Mouse (Mus musculus): Measurements from ENCODE around the gene D930048N14Rik. TPM values are rescaled to one million over a fixed set of nuclear protein-coding genes. Genes with fewer than 3 reads are reported as not detected.
"Not testable (repeated sequence)": the region's sequence is repeated elsewhere in the genome, so short reads cannot be mapped to it uniquely, and the experiment has no call there.

The D930048N14Rik gene
- 3.4 and 3.8 TPM in 2 replicates for polyA plus RNA-seq (2015; fragmentation: Nextera tagmentation; extraction: Ambion mirVana)

GRCm38 (mm10) chr11:51650691-51651515, at the start of gene D930048N14Rik, which contains the start of gene N4bp3:
Gene D930048N14Rik (plus strand): TSS chr11:51650954.
Gene N4bp3 (minus strand): TSS chr11:51650842.
- H3K4me1 ChIP-seq, result peaks cover 50% of the 10 kb centered on the region
- under 1% methylated on average over 70 of the region's 70 CpGs for WGBS

GRCm38 (mm10) chr11:51602253-51602652, 48.5 kb upstream of the D930048N14Rik start:
- no peak for ATAC-seq (replicated peaks; ENCODE audit: low FRiP score)
- H3K27ac ChIP-seq, result peak overlapping the region; percentile 39; the same call in 1 of the 2 replicates
- H3K4me2 ChIP-seq, result no peak overlapping the region
- no peaks in the 10 kb centered on the region for H3K9me3 ChIP-seq (replicated peaks)
- H3K9ac ChIP-seq, result no peak overlapping the region
- H3K4me3 ChIP-seq (replicated peaks), result no peak overlapping the region
- peaks cover 84% of the 10 kb centered on the region for H3K36me3 ChIP-seq
- no peaks in the 10 kb centered on the region for H3K27me3 ChIP-seq
- peaks cover 42% of the 10 kb centered on the region for H3K4me1 ChIP-seq
- WGBS, result 83% methylated on average over 3 of the region's 3 CpGs

More at GRCm38 (mm10) chr11:51650691-51651515, at the start of gene D930048N14Rik, which contains the start of gene N4bp3:
- ATAC-seq (replicated peaks; ENCODE audit: low FRiP score), result peak; percentile 73
- no peaks in the 10 kb centered on the region for H3K9me3 ChIP-seq (replicated peaks)
- peak within 1 kb of the TSS; percentile 61 for H3K4me3 ChIP-seq (replicated peaks)
- peak within 1 kb of the TSS; percentile 68 for H3K9ac ChIP-seq
- peak within 1 kb of the TSS; percentile 97 for H3K4me2 ChIP-seq
- no peaks in the 10 kb centered on the region for H3K27me3 ChIP-seq
- peaks cover 5% of the 10 kb centered on the region; the same call in 1 of the 2 replicates for H3K36me3 ChIP-seq
- H3K27ac ChIP-seq, result peak within 1 kb of the TSS; percentile 83

GRCm38 (mm10) chr11:51605602-51606446, 44.9 kb upstream of the D930048N14Rik start:
- under 1% methylated on average over 73 of the region's 81 CpGs for WGBS
- ATAC-seq (replicated peaks; ENCODE audit: low FRiP score), result peak; percentile 81
- Histone ChIP-seq H3K4me2 (peak overlapping the region; percentile 76), H3K27ac (peak overlapping the region; percentile 96), H3K9me3 (replicated peaks) (no peaks in the 10 kb centered on the region), H3K4me1 (peaks cover 46% of the 10 kb centered on the region), H3K36me3 (peaks cover 49% of the 10 kb centered on the region), H3K9ac (peak overlapping the region; percentile 99), H3K4me3 (replicated peaks) (peak overlapping the region; percentile 95), H3K27me3 (no peaks in the 10 kb centered on the region)

- Histone ChIP-seq H3K27me3 (no peaks in the 10 kb centered on the region), H3K27ac (peak within 1 kb of the TSS; percentile 96), H3K4me3 (replicated peaks) (peak within 1 kb of the TSS; percentile 95), H3K9me3 (replicated peaks) (no peaks in the 10 kb centered on the region), H3K9ac (peak within 1 kb of the TSS; percentile 99), H3K36me3 (peaks cover 41% of the 10 kb centered on the region), H3K4me2 (peak within 1 kb of the TSS; percentile 76), H3K4me1 (peaks cover 43% of the 10 kb centered on the region)
- under 1% methylated on average over 91 of the region's 91 CpGs for WGBS
- peak; percentile 95 for ATAC-seq (replicated peaks; ENCODE audit: low FRiP score)
These were observed 44.2 kb upstream of the D930048N14Rik start, which contains the start of gene Hnrnpab for GRCm38 (mm10) chr11:51606447-51607095. Gene Hnrnpab (minus strand): TSS chr11:51606847.

- 5% methylated on average over 15 of the region's 15 CpGs for WGBS
These were observed 43.5 kb upstream of the D930048N14Rik start for GRCm38 (mm10) chr11:51607096-51607738.

GRCm38 (mm10) chr11:51609266-51609909, 41.4 kb upstream of the D930048N14Rik start:
- no peaks in the 10 kb centered on the region for H3K9me3 ChIP-seq (replicated peaks)
- no peaks in the 10 kb centered on the region for H3K27me3 ChIP-seq
- peaks cover 13% of the 10 kb centered on the region for H3K36me3 ChIP-seq
- no peak overlapping the region for H3K4me2 ChIP-seq
- no peak overlapping the region for H3K27ac ChIP-seq
- ATAC-seq (replicated peaks; ENCODE audit: low FRiP score), result no peak
- no peak overlapping the region for H3K9ac ChIP-seq
- H3K4me1 ChIP-seq, result peaks cover 16% of the 10 kb centered on the region
- WGBS, result 74% methylated on average over 3 of the region's 3 CpGs
- no peak overlapping the region for H3K4me3 ChIP-seq (replicated peaks)

More at GRCm38 (mm10) chr11:51607096-51607738, 43.5 kb upstream of the D930048N14Rik start:
- Histone ChIP-seq H3K9me3 (replicated peaks) (no peaks in the 10 kb centered on the region), H3K27ac (peak overlapping the region; percentile 95), H3K36me3 (peaks cover 35% of the 10 kb centered on the region), H3K4me3 (replicated peaks) (peak overlapping the region; percentile 95), H3K9ac (peak overlapping the region; percentile 99), H3K4me2 (peak overlapping the region; percentile 69), H3K27me3 (no peaks in the 10 kb centered on the region), H3K4me1 (peaks cover 37% of the 10 kb centered on the region)
- peak; percentile 59 for ATAC-seq (replicated peaks; ENCODE audit: low FRiP score)

GRCm38 (mm10) chr11:51609940-51610339, 40.8 kb upstream of the D930048N14Rik start:
- not testable (repeated sequence) for H3K4me2 ChIP-seq; H3K27ac ChIP-seq; H3K9me3 ChIP-seq (replicated peaks); H3K4me3 ChIP-seq (replicated peaks); H3K36me3 ChIP-seq; H3K9ac ChIP-seq; H3K27me3 ChIP-seq; ATAC-seq (replicated peaks; ENCODE audit: low FRiP score)
- WGBS, result 83% methylated on average over 5 of the region's 5 CpGs
- H3K4me1 ChIP-seq, result peaks cover 16% of the 10 kb centered on the region

- no peak overlapping the region for H3K4me3 ChIP-seq (replicated peaks)
- ATAC-seq (replicated peaks; ENCODE audit: low FRiP score), result no peak
- no peak overlapping the region for H3K9ac ChIP-seq
- H3K4me2 ChIP-seq, result no peak overlapping the region
- 86% methylated on average over 8 of the region's 8 CpGs for WGBS
- H3K36me3 ChIP-seq, result no peaks in the 10 kb centered on the region
- 0 out of 2 replicates have a peak overlapping the region, but pooled peaks have one; percentile 95 for H3K27ac ChIP-seq
- H3K27me3 ChIP-seq, result no peaks in the 10 kb centered on the region
- H3K4me1 ChIP-seq, result peaks cover 21% of the 10 kb centered on the region
- H3K9me3 ChIP-seq (replicated peaks), result no peaks in the 10 kb centered on the region
These were observed 36.5 kb upstream of the D930048N14Rik start for GRCm38 (mm10) chr11:51614256-51614655.

- no peaks in the 10 kb centered on the region for H3K9me3 ChIP-seq (replicated peaks)
- H3K27ac ChIP-seq, result peak overlapping the region; percentile 95
- ATAC-seq (replicated peaks; ENCODE audit: low FRiP score), result no peak
- peak overlapping the region; percentile 70 for H3K4me2 ChIP-seq
- no peaks in the 10 kb centered on the region for H3K27me3 ChIP-seq
- 30% methylated on average over 7 of the region's 7 CpGs for WGBS
- H3K9ac ChIP-seq, result peak overlapping the region; percentile 61
- H3K4me3 ChIP-seq (replicated peaks), result peak overlapping the region; percentile 43
- peaks cover 22% of the 10 kb centered on the region for H3K4me1 ChIP-seq
- H3K36me3 ChIP-seq, result no peaks in the 10 kb centered on the region
These were observed 35.6 kb upstream of the D930048N14Rik start for GRCm38 (mm10) chr11:51615129-51615528.

- H3K27me3 ChIP-seq, result no peaks in the 10 kb centered on the region
- H3K4me1 ChIP-seq, result peaks cover 26% of the 10 kb centered on the region
- no peaks in the 10 kb centered on the region for H3K36me3 ChIP-seq
- peak overlapping the region; percentile 95 for H3K27ac ChIP-seq
- peak overlapping the region; percentile 70 for H3K4me2 ChIP-seq
- WGBS, result 2% methylated on average over 14 of the region's 14 CpGs
- peak overlapping the region; percentile 61 for H3K9ac ChIP-seq
- ATAC-seq (replicated peaks; ENCODE audit: low FRiP score), result peak; percentile 74
- no peaks in the 10 kb centered on the region for H3K9me3 ChIP-seq (replicated peaks)
- peak overlapping the region; percentile 43 for H3K4me3 ChIP-seq (replicated peaks)
These were observed 35.2 kb upstream of the D930048N14Rik start for GRCm38 (mm10) chr11:51615601-51616000.
